Mouse (Mus musculus) ES-Bruce4 (cell line): ENCODE data around the gene Ifi202b. TPM values are rescaled to one million over a fixed set of nuclear protein-coding genes. Genes with fewer than 3 reads are reported as not detected.
"Not testable (repeated sequence)": the region's sequence is repeated elsewhere in the genome, so short reads cannot be mapped to it uniquely, and the experiment has no call there.

ENCODE experiments used
- H3K27ac ChIP-seq: 2 replicates; pipeline ENCODE4 v1.5.1; 2012; ENCODE audit warnings: low read length, inconsistent platforms; ENCODE audit not compliant: insufficient read depth
- H3K27me3 ChIP-seq: 2 replicates; pipeline ENCODE4 v1.6.1; 2012; ENCODE audit warnings: mild to moderate bottlenecking, low read length, inconsistent platforms; ENCODE audit not compliant: control insufficient read depth, poor library complexity, insufficient read depth, severe bottlenecking
- H3K36me3 ChIP-seq: 2 replicates; pipeline ENCODE4 v1.6.1; 2012; ENCODE audit warnings: inconsistent platforms, mild to moderate bottlenecking, low read length, moderate library complexity; ENCODE audit not compliant: control insufficient read depth, poor library complexity, insufficient read depth, severe bottlenecking
- H3K4me1 ChIP-seq: one replicate; pipeline ENCODE4 v1.8.1; 2011; ENCODE audit warnings: low read length; ENCODE audit not compliant: control insufficient read depth, insufficient read depth
- H3K4me3 ChIP-seq: 2 replicates; pipeline ENCODE4 v1.5.1; 2011; ENCODE audit warnings: low read depth, mild to moderate bottlenecking, low read length
- H3K9ac ChIP-seq: 2 replicates; pipeline ENCODE4 v1.6.1; 2012; ENCODE audit warnings: low read depth, mild to moderate bottlenecking, inconsistent platforms; ENCODE audit not compliant: poor library complexity, severe bottlenecking
- H3K9me3 ChIP-seq: replicated peaks from 2 replicates; pipeline ENCODE4 v1.6.1; 2012; ENCODE audit warnings: mild to moderate bottlenecking, low read length, inconsistent platforms; ENCODE audit not compliant: control insufficient read depth, poor library complexity, insufficient read depth, severe bottlenecking
- CTCF ChIP-seq: IDR thresholded peaks from one replicate; pipeline ENCODE4 v1.8.1; 2011; ENCODE audit warnings: low read depth, low read length
- EP300 ChIP-seq: IDR thresholded peaks from 2 replicates; pipeline ENCODE4 v1.6.1; 2011; ENCODE audit warnings: low read depth, low read length; ENCODE audit not compliant: insufficient read depth
- POLR2A ChIP-seq: IDR thresholded peaks from one replicate; pipeline ENCODE4 v1.8.1; 2011; ENCODE audit warnings: low read length; ENCODE audit not compliant: insufficient read depth
- polyA plus RNA-seq: library from polyadenylated mRNA; stranded (reverse); fragments of >200 nt; gene quantifications from 2 replicates; pipeline ENCODE4 v1.2.4, GENCODE M21; 2011; ENCODE audit warnings: low read depth; ENCODE audit not compliant: missing spikeins, insufficient read depth, insufficient read length

Ifi202b gene
- polyA plus RNA-seq, 1 experiment: not detected

DNA sequence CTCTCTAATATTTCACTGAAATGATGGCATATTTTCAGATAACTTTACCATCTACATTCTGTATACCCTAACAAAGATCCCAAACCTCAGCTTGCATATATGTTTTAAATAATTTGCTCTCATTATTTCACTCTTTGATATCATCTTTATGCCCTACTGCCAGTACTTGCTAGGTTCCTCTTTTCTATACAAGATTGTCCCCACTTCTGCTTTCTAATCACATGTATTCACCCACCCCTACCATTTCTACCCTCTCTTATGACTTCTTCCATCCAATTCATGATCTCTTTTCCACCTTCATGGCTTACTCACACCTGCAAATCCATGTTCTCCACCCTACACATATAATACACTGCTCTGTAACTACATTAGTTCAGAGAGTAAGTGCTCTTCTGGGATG, 4.9 kb downstream of the Ifi202b start:
- Histone ChIP-seq H3K9ac (no peak overlapping the region), H3K9me3 (no peaks in the 10 kb centered on the region), H3K36me3 (no peaks in the 10 kb centered on the region), H3K4me3 (no peak overlapping the region), H3K4me1 (peaks cover 2% of the 10 kb centered on the region), H3K27me3 (no peaks in the 10 kb centered on the region), H3K27ac (no peak overlapping the region)
- TF ChIP-seq EP300 (no peak), POLR2A (no peak), CTCF (no peak)

DNA sequence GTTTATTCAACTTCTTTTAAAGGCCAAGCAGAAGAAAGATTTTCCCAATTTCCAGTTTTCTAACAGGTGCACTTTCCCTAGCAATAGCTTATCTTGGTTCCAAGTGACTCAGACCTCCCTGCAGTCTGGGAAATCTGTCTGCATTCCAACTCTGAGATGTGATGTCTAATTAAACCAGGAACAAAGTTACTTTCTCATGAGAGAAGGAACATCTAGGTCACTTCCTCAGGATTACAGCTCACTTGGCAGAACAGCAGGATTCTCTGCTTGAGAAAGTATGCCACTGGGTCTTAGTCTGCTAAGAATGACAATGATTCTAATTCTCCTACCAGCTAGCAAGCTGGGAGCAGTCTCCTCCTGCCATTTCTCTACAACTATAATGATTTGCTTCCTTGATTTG, 9.4 kb downstream of the Ifi202b start:
- no peaks in the 10 kb centered on the region for H3K36me3 ChIP-seq
- H3K4me1 ChIP-seq: no peaks in the 10 kb centered on the region
- H3K9me3 ChIP-seq: no peaks in the 10 kb centered on the region
- no peaks in the 10 kb centered on the region for H3K27me3 ChIP-seq
- no peak for TF ChIP-seq POLR2A
- no peak for TF ChIP-seq EP300
- no peak for TF ChIP-seq CTCF
- no peak overlapping the region for H3K4me3 ChIP-seq
- no peak overlapping the region for H3K27ac ChIP-seq
- no peak overlapping the region for H3K9ac ChIP-seq

DNA sequence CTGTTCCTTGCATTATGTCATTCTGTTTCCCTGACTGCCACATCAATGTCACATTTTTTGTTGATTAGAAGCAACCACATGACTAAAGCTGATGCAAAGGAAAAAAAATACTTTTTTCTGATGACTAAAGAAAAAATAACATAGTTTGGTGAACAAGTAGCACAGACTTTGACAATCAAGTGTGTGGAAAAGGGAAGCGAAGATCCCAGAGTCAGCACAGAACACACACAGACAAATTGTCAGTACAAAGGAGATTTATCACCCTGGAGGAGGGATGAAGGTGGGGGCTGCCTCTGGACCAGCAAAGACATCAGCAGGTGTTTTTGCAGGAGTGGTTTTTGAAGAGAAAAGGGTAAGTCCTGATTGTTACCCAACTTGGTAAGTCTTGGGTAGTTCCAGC, 21.1 kb downstream of the Ifi202b start:
- H3K4me3 ChIP-seq, H3K27me3 ChIP-seq, H3K9ac ChIP-seq, H3K4me1 ChIP-seq, H3K9me3 ChIP-seq, H3K36me3 ChIP-seq, H3K27ac ChIP-seq: not testable (repeated sequence)

DNA sequence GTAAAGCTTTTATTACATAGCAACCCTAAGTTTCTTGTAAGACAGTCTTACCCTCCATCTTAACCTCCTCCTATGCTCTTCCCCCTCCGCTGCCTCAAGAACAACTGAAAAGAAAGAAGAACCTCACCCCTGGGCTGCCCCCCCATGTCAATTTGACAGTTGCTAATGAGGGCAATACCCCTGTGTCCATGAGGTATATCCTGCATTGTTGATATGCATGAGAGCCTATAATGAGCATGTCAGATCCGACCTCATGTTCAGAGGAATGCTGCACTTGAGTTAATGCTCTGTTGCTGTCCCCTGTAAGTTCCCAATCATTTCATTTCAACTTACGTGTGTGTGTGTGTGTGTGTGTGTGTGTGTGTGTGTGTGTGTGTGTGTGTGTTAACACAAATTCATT, 22.5 kb downstream of the Ifi202b start:
- H3K4me3 ChIP-seq, H3K36me3 ChIP-seq, H3K27me3 ChIP-seq, H3K9me3 ChIP-seq, H3K9ac ChIP-seq, H3K27ac ChIP-seq, H3K4me1 ChIP-seq: not testable (repeated sequence)

DNA sequence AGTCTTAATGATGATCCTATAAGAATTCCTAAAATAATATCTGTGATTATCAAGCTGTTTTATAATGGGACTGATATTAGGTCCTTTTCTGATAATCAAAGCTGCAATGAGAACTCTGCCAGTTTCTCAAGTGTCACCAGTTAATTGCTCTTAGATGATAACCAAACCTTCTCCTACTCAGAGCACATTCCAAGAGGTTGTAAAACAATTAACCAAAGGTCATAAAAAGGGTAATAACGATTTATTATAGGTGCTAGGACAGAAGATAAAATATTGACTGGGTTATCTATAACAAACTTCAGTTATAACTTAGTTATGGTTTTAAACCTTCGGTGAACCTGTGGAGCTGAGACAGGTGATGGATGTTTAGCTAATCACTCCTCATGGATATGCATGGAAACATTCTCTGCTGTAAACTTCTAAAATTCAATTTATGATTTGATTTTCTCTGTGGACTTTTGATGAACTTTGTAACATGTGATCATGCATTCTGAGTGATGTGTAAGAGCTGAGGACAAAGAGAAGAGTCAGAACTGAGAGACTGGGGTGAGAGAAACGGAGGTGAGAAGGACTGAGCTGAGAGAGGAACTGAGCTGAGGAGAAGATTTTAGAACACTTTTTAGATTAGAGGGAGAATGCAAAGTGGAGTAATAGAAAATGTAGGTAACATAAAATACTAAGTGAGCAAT, 26.6 kb downstream of the Ifi202b start:
- H3K9me3 ChIP-seq, H3K9ac ChIP-seq, H3K27ac ChIP-seq, H3K27me3 ChIP-seq, H3K4me1 ChIP-seq, H3K36me3 ChIP-seq, H3K4me3 ChIP-seq: not testable (repeated sequence)

DNA sequence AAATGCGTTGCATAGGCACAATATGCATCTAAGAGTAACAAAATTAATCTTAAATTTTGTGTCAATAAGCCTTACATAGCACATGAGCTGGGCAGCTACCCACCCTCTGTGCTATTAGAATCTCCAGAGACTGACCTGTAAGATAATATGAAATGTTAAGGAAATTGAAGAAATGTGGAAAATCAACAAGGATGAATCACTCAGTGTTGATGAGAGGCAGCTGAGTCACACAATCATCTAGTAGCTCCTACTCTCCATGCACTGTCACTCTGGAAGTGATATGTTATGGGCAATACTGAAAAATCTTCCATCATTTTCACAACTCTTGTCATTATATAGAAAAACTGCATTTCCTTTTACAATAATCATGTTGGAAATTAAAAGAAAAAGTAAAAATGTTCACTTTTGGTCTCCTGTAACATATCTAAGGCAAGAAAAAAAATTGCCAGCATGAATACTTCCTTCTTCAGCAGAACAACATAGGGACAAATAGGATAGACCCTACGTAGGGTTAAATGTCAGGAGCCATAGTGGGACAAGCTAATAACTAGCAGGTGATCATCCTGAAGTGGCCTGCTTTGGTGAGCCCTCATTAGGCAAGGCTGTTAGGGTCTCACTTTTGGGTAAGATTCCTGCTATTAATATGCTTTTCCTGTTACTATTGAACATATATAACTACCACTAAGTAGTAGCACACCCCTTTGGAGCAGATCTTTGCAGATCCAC, 27.3 kb downstream of the Ifi202b start:
- no peaks in the 10 kb centered on the region for H3K27me3 ChIP-seq
- H3K4me1 ChIP-seq: no peaks in the 10 kb centered on the region
- no peak for TF ChIP-seq CTCF
- TF ChIP-seq POLR2A: no peak
- TF ChIP-seq EP300: no peak
- no peaks in the 10 kb centered on the region for H3K9me3 ChIP-seq
- H3K36me3 ChIP-seq: no peaks in the 10 kb centered on the region
- no peak overlapping the region for H3K4me3 ChIP-seq
- no peak overlapping the region for H3K27ac ChIP-seq
- no peak overlapping the region for H3K9ac ChIP-seq
